Comparison of ENCODE assay signal across 21 mouse cellular contexts in genomic region chr19:21537125-21537524, GRCm38 (mm10).
A peak's percentile ranks its signal among the peaks of the same experiment; 100 is the strongest.
DNase-seq lines count a peak whose midpoint lies in the region; ATAC-seq and TF ChIP-seq lines count a peak whose summit lies in the region.
"Had no signal": no experiment of that assay in that cellular context is flagged by ENCODE, and none has a peak within 500 bp of the region (broad histone marks: within the 10 kb centered on the region; RNA-seq: fewer than 3 reads in every experiment).

No protein-coding gene starts in this region.

- no peak overlapping the region for H3K4me3 ChIP-seq in MEL (ENCODE audit: control insufficient read depth in 1 of 2, insufficient read depth in 1 of 2, low read depth in 2 of 2, low read length in 2 of 2)

- no peak for ATAC-seq in CD4-positive, CD25-positive, alpha-beta regulatory T cell, adult 4 months
- no peak for ATAC-seq in inflammation-experienced regulatory T-cells, adult 6 months
- ATAC-seq: activated CD4-positive, CD25-positive, alpha-beta regulatory T cell, adult 4 months; Patski had no signal

- peak; percentile 34 for DNase-seq in MEL (ENCODE audit: low read depth, low spot score)
- peak; percentile 15 for DNase-seq in MEL-GATA-1-ER (ENCODE audit: extremely low read depth, low read depth)
- DNase-seq: adrenal gland, adult 2 months; adrenal gland, adult 8-10 months; adrenal gland, postnatal 10 days; adrenal gland, postnatal 14 days; adrenal gland, postnatal 25 days; adrenal gland, postnatal 36 days; B cell, adult 2 months; cerebellum, adult 11 months; cerebellum, adult 11-12 months; cerebellum, adult 18-20 months; cerebellum, adult 2 months; cerebellum, adult 8-10 months; cerebellum, adult 9-10 months had no signal

- peaks cover 0 to 6% of the 10 kb centered on the region in 2 experiments; a peak in 2 of 4 replicates for H3K36me3 ChIP-seq in MEL (ENCODE audit: control insufficient read depth in 1 of 2, insufficient read depth in 2 of 2, low read length in 2 of 2)
- H3K36me3 ChIP-seq: G1E had no signal

- H3K27ac ChIP-seq in MEL (ENCODE audit: control insufficient read depth, low read depth, low read length): no peak overlapping the region

- no peak for TF ChIP-seq CTCF in MEL (IDR thresholded peaks at IDR 0.05 in 2 of 3, conservative IDR thresholded peaks at IDR 0.05 in 1 of 3; ENCODE audit: control insufficient read depth in 1 of 3, insufficient read depth in 1 of 3, low read depth in 2 of 3, low read length in 3 of 3, poor library complexity in 1 of 3, severe bottlenecking in 1 of 3)

- no peak overlapping the region for H3K9ac ChIP-seq in MEL (ENCODE audit: control insufficient read depth, low read depth, low read length, poor library complexity, severe bottlenecking)

- peak; percentile 6 to 62; a peak in 2 of 4 replicates for TF ChIP-seq EP300 in MEL (IDR thresholded peaks at IDR 0.05; ENCODE audit: low read depth in 1 of 2, low read length in 2 of 2)

- H3K27me3 ChIP-seq in MEL (ENCODE audit: control insufficient read depth in 1 of 2, insufficient read depth in 2 of 2, low read length in 2 of 2): no peaks in the 10 kb centered on the region
- H3K27me3 ChIP-seq: CH12.LX had no signal

- H3K9me3 ChIP-seq in MEL (replicated peaks; ENCODE audit: insufficient read depth, low read length): no peaks in the 10 kb centered on the region
- H3K9me3 ChIP-seq: G1E had no signal

- peaks cover 3 to 5% of the 10 kb centered on the region in 2 experiments; a peak in 1 of 4 replicates for H3K4me1 ChIP-seq in MEL (ENCODE audit: control insufficient read depth in 1 of 2, insufficient read depth in 2 of 2, low read length in 2 of 2)

- H3K79me2 ChIP-seq in MEL (ENCODE audit: control insufficient read depth, insufficient read depth, low read length, poor library complexity): no peaks in the 10 kb centered on the region

- TF ChIP-seq RAD21 in MEL (IDR thresholded peaks at IDR 0.05; ENCODE audit: low read depth, low read length): no peak

- no peak for TF ChIP-seq POLR2A in MEL (IDR thresholded peaks at IDR 0.05; ENCODE audit: control insufficient read depth in 1 of 2, insufficient read depth in 1 of 2, low read depth in 1 of 2, low read length in 2 of 2, poor library complexity in 1 of 2)

TF ChIP-seq in MEL, 35 proteins besides CTCF, POLR2A, EP300 and RAD21:
- TF ChIP-seq MAX (IDR thresholded peaks at IDR 0.05; ENCODE audit: low read length): no peak
- no peak; the same call in 1 of the 2 replicates for TF ChIP-seq SMC3 (IDR thresholded peaks at IDR 0.05; ENCODE audit: low read depth, low read length)
- 0 out of 2 replicates have a peak, but pooled peaks have one; percentile 32 for TF ChIP-seq RCOR1 (IDR thresholded peaks at IDR 0.05; ENCODE audit: low read depth, low read length)
- TF ChIP-seq GATA1 (IDR thresholded peaks at IDR 0.05; ENCODE audit: low read depth, low read length): peak; percentile 55; the same call in 1 of the 2 replicates
TF ChIP-seq in MEL: peak in this region for 2.
